Comparison of ENCODE assay signal across 8 mouse cellular contexts in genomic region chr3:66985539-66986286, GRCm38 (mm10). TPM values are rescaled to one million over a fixed set of nuclear protein-coding genes. Genes with fewer than 3 reads are reported as not detected.
DNase-seq lines count a peak whose midpoint lies in the region; ATAC-seq lines count a peak whose summit lies in the region.

No protein-coding gene starts in this region.

- peak overlapping the region; percentile 71 for H3K4me2 ChIP-seq in hindbrain, embryonic 15.5 days

- peak overlapping the region; percentile 76 for H3K4me3 ChIP-seq in hindbrain, embryonic 15.5 days

- peak; percentile 97 for ATAC-seq in hindbrain, embryonic 15.5 days (ENCODE audit: low FRiP score, low read depth)

- peaks cover 19% of the 10 kb centered on the region for H3K4me1 ChIP-seq in hindbrain, embryonic 15.5 days (replicated peaks)

- peak overlapping the region; percentile 58 for H3K27ac ChIP-seq in hindbrain, embryonic 15.5 days (replicated peaks)

- peak; percentile 66 for DNase-seq in WW6 (ENCODE audit: low read depth, low spot score)
- peak; percentile 69 to 80 for DNase-seq in cerebellum, postnatal 36 days
- peak; percentile 83 to 85 for DNase-seq in frontal cortex, postnatal 36 days (ENCODE audit: low spot score in 2 of 2)
- peak; percentile 34 for DNase-seq in left cerebral cortex, adult 11 months (ENCODE audit: low spot score)
- peak; percentile 82 for DNase-seq in lung, postnatal 36 days
- peak; percentile 91 for DNase-seq in retina, postnatal 1 day
- DNase-seq in urinary bladder, postnatal 14 days (ENCODE audit: low spot score) = peak; percentile 77

- H3K27me3 ChIP-seq in hindbrain, embryonic 15.5 days = peaks cover 11% of the 10 kb centered on the region

- WGBS in hindbrain, embryonic 15.5 days = under 1% methylated on average over 60 of the region's 60 CpGs

- peak overlapping the region; percentile 72 for H3K9ac ChIP-seq in hindbrain, embryonic 15.5 days

- no peaks in the 10 kb centered on the region for H3K9me3 ChIP-seq in hindbrain, embryonic 15.5 days

- H3K36me3 ChIP-seq in hindbrain, embryonic 15.5 days = no peaks in the 10 kb centered on the region

RNA-seq across cellular contexts. Expression of gene Shox2, which starts 4.1 kb away (rescaled TPM):
- polyA plus RNA-seq in hindbrain, embryonic 15.5 days (2015; fragmentation: Nextera tagmentation; extraction: Ambion mirVana) = 23.6 and 37.9 TPM in 2 replicates

RNA-seq across cellular contexts. Expression of gene Rsrc1, which starts 4.5 kb away (rescaled TPM):
- 29.3 and 33.3 TPM in 2 replicates for polyA plus RNA-seq in hindbrain, embryonic 15.5 days (2015; fragmentation: Nextera tagmentation; extraction: Ambion mirVana)

Comparison
In these comparisons a context has a peak if more than half of its experiments do, and no peak if none do; other contexts are left out.
1. Peak in every context shown above with its lines: DNase-seq, ATAC-seq, H3K4me3 ChIP-seq and H3K27ac ChIP-seq.
2. DNase-seq: peak in every context shown above with its lines; median percentile 91 in retina, postnatal 1 day; 84 in frontal cortex, postnatal 36 days; 82 in lung, postnatal 36 days; 77 in urinary bladder, postnatal 14 days; 74 in cerebellum, postnatal 36 days; 66 in WW6; 34 in left cerebral cortex, adult 11 months.